Mouse (Mus musculus) liver, embryonic 14.5 days (tissue): ENCODE measurements around the gene Bicral. TPM values are rescaled to one million over a fixed set of nuclear protein-coding genes. Genes with fewer than 3 reads are reported as not detected.
A peak's percentile ranks its signal among the peaks of the same experiment; 100 is the strongest.

Source experiments
- ATAC-seq: fragments of 200-750 bp; cut with Nextera tagmentation; 2 replicates; pipeline ENCODE4 v1.8.0; 2017; ENCODE audit warnings: moderate number of reproducible peaks, mild to moderate bottlenecking, moderate library complexity; ENCODE audit not compliant: insufficient read depth
- DNase-seq, 3 experiments: peaks; one replicate each; pipeline ENCODE4 v3.0.0-alpha.2; 2012 to 2013; ENCODE audit warnings: low read depth in 3 of 3, low spot score in 3 of 3
- H3K27ac ChIP-seq: fragments of 300-500 bp; sonication (generic); 2 replicates; pipeline ENCODE4 v1.5.1; 2014; ENCODE audit warnings: moderate library complexity, mild to moderate bottlenecking, control low read depth, inconsistent platforms
- H3K27me3 ChIP-seq: fragments of 300-500 bp; sonication (generic); 2 replicates; pipeline ENCODE4 v1.6.1; 2014; ENCODE audit warnings: mild to moderate bottlenecking, low read length, moderate library complexity; ENCODE audit not compliant: control insufficient read depth, insufficient read depth
- H3K36me3 ChIP-seq: fragments of 300-500 bp; sonication (generic); replicated peaks from 2 replicates; pipeline ENCODE4 v1.6.1; 2014; ENCODE audit warnings: low read depth; ENCODE audit not compliant: control insufficient read depth, insufficient read depth
- H3K4me1 ChIP-seq, 2 experiments: fragments of 200-500 bp in 1 of 2; fragments of 300-500 bp in 1 of 2; sonication (generic) in 1 of 2; replicated peaks; 2 replicates each; pipeline ENCODE4 v1.6.1; 2012 to 2014; ENCODE audit warnings: antibody characterized with exemption in 1 of 2, inconsistent platforms in 1 of 2, low read length in 1 of 2; ENCODE audit not compliant: control insufficient read depth in 2 of 2, insufficient read depth in 2 of 2
- H3K4me2 ChIP-seq: fragments of 300-500 bp; sonication (generic); 2 replicates; pipeline ENCODE4 v1.6.1; 2014; ENCODE audit warnings: low read depth, mild to moderate bottlenecking, control low read depth, moderate library complexity
- H3K4me3 ChIP-seq, 2 experiments: fragments of 200-500 bp in 1 of 2; fragments of 300-500 bp in 1 of 2; sonication (generic) in 1 of 2; 2 replicates each; pipeline ENCODE4 v1.5.1; 2012 to 2014; ENCODE audit warnings: low read depth in 2 of 2, low read length in 2 of 2, mild to moderate bottlenecking in 2 of 2, control low read depth in 1 of 2, inconsistent platforms in 1 of 2, moderate library complexity in 1 of 2; ENCODE audit not compliant: insufficient read depth in 1 of 2
- H3K9ac ChIP-seq: fragments of 300-500 bp; sonication (generic); replicated peaks from 2 replicates; pipeline ENCODE4 v1.6.1; 2014; ENCODE audit warnings: mild to moderate bottlenecking, control low read depth, moderate library complexity
- H3K9me3 ChIP-seq: fragments of 300-500 bp; sonication (generic); 2 replicates; pipeline ENCODE4 v1.6.1; 2016; ENCODE audit warnings: low read length, mixed read lengths; ENCODE audit not compliant: control insufficient read depth
- CTCF ChIP-seq: IDR thresholded peaks from 2 replicates; pipeline ENCODE4 v1.5.1; 2016; ENCODE audit warnings: antibody characterized with exemption, low read depth, control low read depth
- EP300 ChIP-seq: IDR thresholded peaks from 2 replicates; pipeline ENCODE4 v1.6.1; 2016; ENCODE audit warnings: antibody characterized with exemption, low read depth
- WGBS: fragments of 180-500 bp; shearing (Covaris S2); extraction: QIAGEN DNeasy Blood & Tissue Kit; methylation state at CpG from one replicate; pipeline ENCODE4 v1.1.7; 2014; ENCODE audit not compliant: insufficient replicate concordance; 5-methylcytosine and 5-hydroxymethylcytosine counted together
- polyA plus RNA-seq, 2 experiments: library from polyadenylated mRNA; depleted of rRNA in 1 of 2; stranded (reverse) in 1 of 2; unstranded in 1 of 2; fragments of >200 nt; fragmentation: Nextera tagmentation in 1 of 2; extraction: Ambion mirVana in 1 of 2; gene quantifications; 2 replicates each; pipeline versions ENCODE4 v1.2.1 to v1.2.3; 2012 to 2014

Bicral gene
- polyA plus RNA-seq, 2 experiments, result 3.0 to 3.4 TPM

- no peak for ATAC-seq
- no peaks in the 10 kb centered on the region for H3K36me3 ChIP-seq
- no peaks in the 10 kb centered on the region for H3K9me3 ChIP-seq
- H3K27ac ChIP-seq, result no peak overlapping the region
- 85% methylated on average over 9 of the region's 9 CpGs for WGBS
- DNase-seq, result no peak
- H3K27me3 ChIP-seq, result no peaks in the 10 kb centered on the region
- no peak overlapping the region for H3K9ac ChIP-seq
- H3K4me1 ChIP-seq, result peaks cover 10 to 16% of the 10 kb centered on the region in 2 experiments
- no peak overlapping the region for H3K4me2 ChIP-seq
- TF ChIP-seq CTCF (no peak), EP300 (no peak)
- H3K4me3 ChIP-seq, result no peak overlapping the region
Measured at GRCm38 (mm10) chr17:46895426-46895825, 37.1 kb upstream of the Bicral start.

- peak overlapping the region; percentile 97 for H3K4me2 ChIP-seq
- WGBS, result 2% methylated on average over 64 of the region's 64 CpGs
- no peaks in the 10 kb centered on the region for H3K27me3 ChIP-seq
- H3K9me3 ChIP-seq, result no peaks in the 10 kb centered on the region
- peaks cover 19 to 27% of the 10 kb centered on the region in 2 experiments for H3K4me1 ChIP-seq
- DNase-seq (no peak), ATAC-seq (peak; percentile 36)
- peak overlapping the region; percentile 74 to 81 for H3K4me3 ChIP-seq
- H3K9ac ChIP-seq, result peak overlapping the region; percentile 74
- peak overlapping the region; percentile 17 for H3K27ac ChIP-seq
- TF ChIP-seq EP300 (no peak), CTCF (peak; percentile 34; the same call in 1 of the 2 replicates)
- H3K36me3 ChIP-seq, result no peaks in the 10 kb centered on the region
Measured at GRCm38 (mm10) chr17:46890843-46891594, 32.7 kb upstream of the Bicral start.

GRCm38 (mm10) chr17:46890116-46890815 lies 32.0 kb upstream of the Bicral start, which contains the start of gene Tbcc:
TSS of gene Tbcc (plus strand) at chr17:46890684.
- peak within 1 kb of the TSS; percentile 97 for H3K4me2 ChIP-seq
- H3K27ac ChIP-seq, result peak within 1 kb of the TSS; percentile 48
- no peaks in the 10 kb centered on the region for H3K27me3 ChIP-seq
- peaks cover 26 to 34% of the 10 kb centered on the region in 2 experiments for H3K4me1 ChIP-seq
- ATAC-seq, result peak; percentile 88
- peak within 1 kb of the TSS; percentile 74 for H3K9ac ChIP-seq
- H3K4me3 ChIP-seq, result peak within 1 kb of the TSS; percentile 74 to 81
- under 1% methylated on average over 40 of the region's 40 CpGs for WGBS
- H3K9me3 ChIP-seq, result no peaks in the 10 kb centered on the region
- peak; percentile 95 to 97 (median 96) for DNase-seq
- TF ChIP-seq EP300 (no peak), CTCF (no peak)
- H3K36me3 ChIP-seq, result no peaks in the 10 kb centered on the region

- TF ChIP-seq EP300, result no peak
- DNase-seq (peak in 1 of 3 experiments; percentile 47), ATAC-seq (peak; percentile 4; the same call in 1 of the 2 replicates)
- no peaks in the 10 kb centered on the region for H3K27me3 ChIP-seq
- peak overlapping the region; percentile 94 for H3K4me2 ChIP-seq
- under 1% methylated on average over 44 of the region's 44 CpGs for WGBS
- H3K9ac ChIP-seq, result peak overlapping the region; percentile 65
- H3K36me3 ChIP-seq, result no peaks in the 10 kb centered on the region
- peak overlapping the region; percentile 74 to 79 for H3K4me3 ChIP-seq
- H3K4me1 ChIP-seq, result peaks cover 28 to 41% of the 10 kb centered on the region in 2 experiments
- no peaks in the 10 kb centered on the region for H3K9me3 ChIP-seq
- H3K27ac ChIP-seq, result peak overlapping the region; percentile 48
Measured at GRCm38 (mm10) chr17:46889450-46890084, 31.3 kb upstream of the Bicral start.
